Mouse (Mus musculus) lung, embryonic 14.5 days (tissue): ENCODE results near the gene Kcnd3. TPM values are rescaled to one million over a fixed set of nuclear protein-coding genes. Genes with fewer than 3 reads are reported as not detected.

Source experiments
- ATAC-seq: fragments of 200-750 bp; cut with Nextera tagmentation; 2 replicates; pipeline ENCODE4 v1.8.0; 2017; ENCODE audit warnings: mild to moderate bottlenecking, moderate TSS enrichment, moderate library complexity; ENCODE audit not compliant: insufficient read depth
- DNase-seq: peaks from one replicate; pipeline ENCODE4 v3.0.0-alpha.2; 2015
- H3K27ac ChIP-seq: fragments of 300-500 bp; sonication (generic); 2 replicates; pipeline ENCODE4 v1.5.1; 2014; ENCODE audit warnings: low read depth, mild to moderate bottlenecking, moderate library complexity
- H3K27me3 ChIP-seq: fragments of 300-500 bp; sonication (generic); 2 replicates; pipeline ENCODE4 v1.6.1; 2014; ENCODE audit warnings: low read length, control low read depth; ENCODE audit not compliant: insufficient read depth
- H3K36me3 ChIP-seq: fragments of 300-500 bp; sonication (generic); 2 replicates; pipeline ENCODE4 v1.6.1; 2014; ENCODE audit warnings: control low read depth; ENCODE audit not compliant: insufficient read depth
- H3K4me1 ChIP-seq: fragments of 300-500 bp; sonication (generic); 2 replicates; pipeline ENCODE4 v1.6.1; 2014; ENCODE audit warnings: antibody characterized with exemption, control low read depth; ENCODE audit not compliant: insufficient read depth
- H3K4me2 ChIP-seq: fragments of 300-500 bp; sonication (generic); 2 replicates; pipeline ENCODE4 v1.6.1; 2014; ENCODE audit warnings: mild to moderate bottlenecking
- H3K4me3 ChIP-seq: fragments of 300-500 bp; sonication (generic); 2 replicates; pipeline ENCODE4 v1.5.1; 2014; ENCODE audit warnings: low read depth, low read length
- H3K9ac ChIP-seq: fragments of 300-500 bp; sonication (generic); 2 replicates; pipeline ENCODE4 v1.6.1; 2014
- H3K9me3 ChIP-seq: fragments of 300-500 bp; sonication (generic); 2 replicates; pipeline ENCODE4 v1.6.1; 2016; ENCODE audit warnings: low read depth, low read length, control low read depth
- CTCF ChIP-seq: IDR thresholded peaks from 2 replicates; pipeline ENCODE4 v1.5.1; 2016; ENCODE audit warnings: antibody characterized with exemption, low read depth
- WGBS: fragments of 180-500 bp; shearing (Covaris S2); extraction: QIAGEN DNeasy Blood & Tissue Kit; methylation state at CpG from one replicate; pipeline ENCODE4 v1.1.7; 2014; 5-methylcytosine and 5-hydroxymethylcytosine counted together
- polyA plus RNA-seq: library from polyadenylated mRNA; unstranded; fragments of >200 nt; fragmentation: Nextera tagmentation; extraction: Ambion mirVana; gene quantifications from 2 replicates; pipeline ENCODE4 v1.2.1, GENCODE M21; 2014

Gene Kcnd3
- polyA plus RNA-seq, 1 experiment from 2014 or later: 0.50 TPM

- peak; percentile 44 for DNase-seq
These were observed 159.6 kb downstream of the Kcnd3 start for GRCm38 (mm10) chr3:105611531-105612422.

GRCm38 (mm10) chr3:105612423-105612814 is 160.3 kb downstream of the Kcnd3 start:
- DNase-seq (peak; percentile 43), ATAC-seq (peak; percentile 49; the same call in 1 of the 2 replicates)
- 24% methylated on average over 4 of the region's 4 CpGs for WGBS
- H3K4me3 ChIP-seq: no peak overlapping the region
- no peaks in the 10 kb centered on the region for H3K9me3 ChIP-seq
- no peak overlapping the region for H3K9ac ChIP-seq
- H3K27ac ChIP-seq: no peak overlapping the region
- no peaks in the 10 kb centered on the region for H3K27me3 ChIP-seq
- no peak overlapping the region for H3K4me2 ChIP-seq
- no peaks in the 10 kb centered on the region for H3K4me1 ChIP-seq
- no peaks in the 10 kb centered on the region for H3K36me3 ChIP-seq
- no peak for TF ChIP-seq CTCF

More at GRCm38 (mm10) chr3:105611531-105612422, 159.6 kb downstream of the Kcnd3 start:
- Histone ChIP-seq H3K36me3 (no peaks in the 10 kb centered on the region), H3K9me3 (no peaks in the 10 kb centered on the region), H3K4me1 (no peaks in the 10 kb centered on the region), H3K4me3 (no peak overlapping the region), H3K27ac (no peak overlapping the region), H3K9ac (no peak overlapping the region), H3K4me2 (no peak overlapping the region), H3K27me3 (no peaks in the 10 kb centered on the region)
- WGBS: 65% methylated on average over 7 of the region's 7 CpGs
- no peak for ATAC-seq
- no peak for TF ChIP-seq CTCF

GRCm38 (mm10) chr3:105616861-105617743 is 165.0 kb downstream of the Kcnd3 start:
- 88% methylated on average over 2 of the region's 2 CpGs for WGBS
- Histone ChIP-seq H3K27ac (no peak overlapping the region), H3K36me3 (no peaks in the 10 kb centered on the region), H3K27me3 (no peaks in the 10 kb centered on the region), H3K9ac (no peak overlapping the region), H3K4me3 (no peak overlapping the region), H3K9me3 (no peaks in the 10 kb centered on the region), H3K4me1 (no peaks in the 10 kb centered on the region), H3K4me2 (no peak overlapping the region)
- DNase-seq (no peak), ATAC-seq (no peak)
- no peak for TF ChIP-seq CTCF

- no peaks in the 10 kb centered on the region for H3K27me3 ChIP-seq
- no peak overlapping the region for H3K9ac ChIP-seq
- no peak for TF ChIP-seq CTCF
- no peak overlapping the region for H3K4me2 ChIP-seq
- 60% methylated on average over 8 of the region's 8 CpGs for WGBS
- no peak overlapping the region for H3K4me3 ChIP-seq
- DNase-seq (no peak), ATAC-seq (no peak)
- no peaks in the 10 kb centered on the region for H3K36me3 ChIP-seq
- no peaks in the 10 kb centered on the region for H3K9me3 ChIP-seq
- no peaks in the 10 kb centered on the region for H3K4me1 ChIP-seq
- no peak overlapping the region for H3K27ac ChIP-seq
These were observed 169.0 kb downstream of the Kcnd3 start for GRCm38 (mm10) chr3:105621154-105621553.

GRCm38 (mm10) chr3:105623137-105623536 is 171.0 kb downstream of the Kcnd3 start:
- no peak overlapping the region for H3K4me2 ChIP-seq
- no peak for TF ChIP-seq CTCF
- H3K4me3 ChIP-seq: no peak overlapping the region
- H3K9me3 ChIP-seq: no peaks in the 10 kb centered on the region
- H3K27me3 ChIP-seq: no peaks in the 10 kb centered on the region
- no peaks in the 10 kb centered on the region for H3K4me1 ChIP-seq
- WGBS: 50% methylated on average over 4 of the region's 4 CpGs
- no peaks in the 10 kb centered on the region for H3K36me3 ChIP-seq
- ATAC-seq (no peak), DNase-seq (no peak)
- no peak overlapping the region for H3K9ac ChIP-seq
- no peak overlapping the region for H3K27ac ChIP-seq

- no peak for ATAC-seq
- 87% methylated on average over 2 of the region's 2 CpGs for WGBS
These were observed 173.8 kb downstream of the Kcnd3 start for GRCm38 (mm10) chr3:105625961-105626360.

GRCm38 (mm10) chr3:105627258-105627657 is 175.1 kb downstream of the Kcnd3 start:
- 56% methylated on average over 6 of the region's 6 CpGs for WGBS
- peak; percentile 25; the same call in 1 of the 2 replicates for TF ChIP-seq CTCF

More at GRCm38 (mm10) chr3:105625961-105626360, 173.8 kb downstream of the Kcnd3 start:
- no peak overlapping the region for H3K4me2 ChIP-seq
- H3K36me3 ChIP-seq: no peaks in the 10 kb centered on the region
- no peaks in the 10 kb centered on the region for H3K4me1 ChIP-seq
- no peak overlapping the region for H3K9ac ChIP-seq
- H3K27ac ChIP-seq: no peak overlapping the region
- no peak overlapping the region for H3K4me3 ChIP-seq
- no peaks in the 10 kb centered on the region for H3K9me3 ChIP-seq
- no peak for DNase-seq
- no peaks in the 10 kb centered on the region for H3K27me3 ChIP-seq
- no peak for TF ChIP-seq CTCF

More at GRCm38 (mm10) chr3:105627258-105627657, 175.1 kb downstream of the Kcnd3 start:
- Histone ChIP-seq H3K27ac (no peak overlapping the region), H3K4me3 (no peak overlapping the region), H3K4me1 (no peaks in the 10 kb centered on the region), H3K27me3 (no peaks in the 10 kb centered on the region), H3K36me3 (no peaks in the 10 kb centered on the region), H3K9ac (no peak overlapping the region), H3K4me2 (no peak overlapping the region), H3K9me3 (no peaks in the 10 kb centered on the region)
- DNase-seq (peak; percentile 38), ATAC-seq (peak; percentile 14; the same call in 1 of the 2 replicates)
